Mouse (Mus musculus) c-Kit-positive CD71-positive TER-119-negative erythroid progenitor cells, embryonic 14.5 days (primary cell): ENCODE data around the gene Gins3.
"Not testable (repeated sequence)": the region's sequence is repeated elsewhere in the genome, so short reads cannot be mapped to it uniquely, and the experiment has no call there.

Experiments used
- DNase-seq: peaks from one replicate; pipeline ENCODE4 v3.0.0-alpha.2; 2013; ENCODE audit warnings: low read depth

Gene Gins3

GRCm38 (mm10) chr8:95653351-95653750, 20.1 kb downstream of the Gins3 start:
- no peak for DNase-seq

- no peak for DNase-seq
Measured at GRCm38 (mm10) chr8:95655831-95656230, 22.6 kb downstream of the Gins3 start.

- no peak for DNase-seq
Measured at GRCm38 (mm10) chr8:95656316-95657002, 23.2 kb downstream of the Gins3 start.

GRCm38 (mm10) chr8:95657523-95657922, 24.3 kb downstream of the Gins3 start:
- DNase-seq = no peak

GRCm38 (mm10) chr8:95660334-95660882, 27.2 kb downstream of the Gins3 start:
- no peak for DNase-seq

GRCm38 (mm10) chr8:95661085-95661484, 27.8 kb downstream of the Gins3 start:
- no peak for DNase-seq

GRCm38 (mm10) chr8:95661575-95661974, 28.3 kb downstream of the Gins3 start:
- DNase-seq = no peak

- DNase-seq = no peak
Measured at GRCm38 (mm10) chr8:95662885-95663598, 29.8 kb downstream of the Gins3 start.

GRCm38 (mm10) chr8:95663599-95663949, 30.3 kb downstream of the Gins3 start:
- no peak for DNase-seq

- DNase-seq = not testable (repeated sequence)
Measured at GRCm38 (mm10) chr8:95665813-95666452, 32.7 kb downstream of the Gins3 start.

GRCm38 (mm10) chr8:95668163-95668958, 35.1 kb downstream of the Gins3 start:
- no peak for DNase-seq

- DNase-seq = no peak
Measured at GRCm38 (mm10) chr8:95669967-95670366, 36.7 kb downstream of the Gins3 start.

- no peak for DNase-seq
Measured at GRCm38 (mm10) chr8:95671861-95672260, 38.6 kb downstream of the Gins3 start.

- no peak for DNase-seq
Measured at GRCm38 (mm10) chr8:95672811-95673210, 39.6 kb downstream of the Gins3 start.

GRCm38 (mm10) chr8:95676631-95677030, 43.4 kb downstream of the Gins3 start, which contains the start of gene Ndrg4:
TSS of gene Ndrg4 (plus strand) at chr8:95676980.
- no peak for DNase-seq

- DNase-seq = no peak
Measured at GRCm38 (mm10) chr8:95677591-95678023, 44.4 kb downstream of the Gins3 start.

- no peak for DNase-seq
Measured at GRCm38 (mm10) chr8:95678024-95678611, 44.9 kb downstream of the Gins3 start.

GRCm38 (mm10) chr8:95688073-95688672, 54.9 kb downstream of the Gins3 start:
- no peak for DNase-seq

- no peak for DNase-seq
Measured at GRCm38 (mm10) chr8:95690929-95691541, 57.8 kb downstream of the Gins3 start.

- no peak for DNase-seq
Measured at GRCm38 (mm10) chr8:95694631-95695030, 61.4 kb downstream of the Gins3 start.
